Mouse (Mus musculus): ENCODE results near the gene Rec114. TPM values are rescaled to one million over a fixed set of nuclear protein-coding genes. Genes with fewer than 3 reads are reported as not detected.

The Rec114 gene
- polyA plus RNA-seq (2015; fragmentation: Nextera tagmentation; extraction: Ambion mirVana), result 1.5 and 1.6 TPM in 2 replicates

- H3K4me1 ChIP-seq, result peaks cover 5% of the 10 kb centered on the region
- no peak within 1 kb of the TSS for H3K4me2 ChIP-seq (replicated peaks)
- no peak within 1 kb of the TSS for H3K27ac ChIP-seq (replicated peaks)
- H3K4me3 ChIP-seq, result no peak within 1 kb of the TSS
- no peaks in the 10 kb centered on the region for H3K36me3 ChIP-seq
- ATAC-seq (replicated peaks), result no peak
- H3K27me3 ChIP-seq, result no peaks in the 10 kb centered on the region
- H3K9ac ChIP-seq (replicated peaks), result no peak within 1 kb of the TSS
- 96% methylated on average over 3 of the region's 3 CpGs for WGBS
- H3K9me3 ChIP-seq, result no peaks in the 10 kb centered on the region
Measured at GRCm38 (mm10) chr9:58743702-58744248, at the start of gene Rec114. Gene Rec114 (minus strand): TSS chr9:58743964.

DNA sequence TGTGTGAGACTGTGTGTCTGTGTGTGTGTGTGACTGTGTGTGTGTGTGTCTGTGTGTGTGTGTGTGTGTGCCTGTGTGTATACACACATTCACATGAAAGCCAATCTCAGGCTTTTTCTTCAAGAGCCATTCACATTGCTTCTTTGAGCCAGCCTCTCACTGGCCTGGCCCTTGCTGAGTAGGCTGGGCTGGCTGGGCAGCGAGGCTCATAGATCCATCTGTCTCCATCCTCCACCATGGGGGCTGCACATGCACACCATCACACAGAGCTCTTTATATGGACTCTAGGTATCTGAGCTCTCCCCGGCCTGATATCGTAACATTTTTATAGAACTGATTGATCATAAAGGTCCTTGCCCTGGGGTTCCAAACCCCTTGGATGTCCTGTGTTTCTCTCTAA is 45.7 kb upstream of the Rec114 start:
- H3K36me3 ChIP-seq, result no peaks in the 10 kb centered on the region
- H3K4me3 ChIP-seq, result no peak overlapping the region
- no peak overlapping the region for H3K9ac ChIP-seq (replicated peaks)
- H3K27ac ChIP-seq (replicated peaks), result no peak overlapping the region
- 88% methylated on average over 3 of the region's 3 CpGs for WGBS
- H3K4me2 ChIP-seq (replicated peaks), result no peak overlapping the region
- H3K4me1 ChIP-seq, result no peaks in the 10 kb centered on the region
- H3K27me3 ChIP-seq, result no peaks in the 10 kb centered on the region
- ATAC-seq (replicated peaks), result no peak
- H3K9me3 ChIP-seq, result no peaks in the 10 kb centered on the region

DNA sequence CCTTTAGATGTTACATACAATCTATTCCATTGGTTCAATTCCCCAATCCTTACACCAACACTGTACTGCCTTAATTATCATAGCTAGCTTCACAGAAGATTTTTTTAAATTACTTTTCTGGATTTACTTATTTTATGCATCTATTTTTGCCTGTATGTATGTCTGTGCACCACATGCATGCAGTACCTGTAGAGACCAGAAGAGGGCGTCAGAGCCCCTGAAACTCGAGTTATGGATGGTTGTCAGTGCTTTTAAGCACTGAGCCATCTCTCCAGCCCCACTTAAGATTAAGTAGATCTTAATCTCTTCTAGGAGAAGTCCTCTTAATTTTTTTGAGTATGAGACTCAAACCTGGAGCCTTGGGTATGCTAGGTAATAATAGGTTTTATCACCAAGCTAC is 31.6 kb upstream of the Rec114 start:
- WGBS, result 12% methylated on average over 2 of the region's 2 CpGs
- H3K9me3 ChIP-seq, result no peaks in the 10 kb centered on the region
- no peak overlapping the region for H3K4me3 ChIP-seq
- ATAC-seq (replicated peaks), result no peak
- no peaks in the 10 kb centered on the region for H3K27me3 ChIP-seq
- H3K4me1 ChIP-seq, result no peaks in the 10 kb centered on the region
- H3K4me2 ChIP-seq (replicated peaks), result no peak overlapping the region
- H3K27ac ChIP-seq (replicated peaks), result no peak overlapping the region
- no peak overlapping the region for H3K9ac ChIP-seq (replicated peaks)
- H3K36me3 ChIP-seq, result no peaks in the 10 kb centered on the region

GRCm38 (mm10) chr9:58774761-58775160 is 31.0 kb upstream of the Rec114 start:
- Histone ChIP-seq H3K4me3 (no peak overlapping the region), H3K27me3 (no peaks in the 10 kb centered on the region), H3K9me3 (no peaks in the 10 kb centered on the region), H3K9ac (replicated peaks) (no peak overlapping the region), H3K4me2 (replicated peaks) (no peak overlapping the region), H3K36me3 (no peaks in the 10 kb centered on the region), H3K27ac (replicated peaks) (no peak overlapping the region), H3K4me1 (no peaks in the 10 kb centered on the region)
- no peak for ATAC-seq (replicated peaks)
- 50% methylated on average over 3 of the region's 3 CpGs for WGBS

GRCm38 (mm10) chr9:58769943-58770342 is 26.2 kb upstream of the Rec114 start:
- Histone ChIP-seq H3K4me2 (replicated peaks) (no peak overlapping the region), H3K27ac (replicated peaks) (no peak overlapping the region), H3K4me1 (no peaks in the 10 kb centered on the region), H3K9me3 (no peaks in the 10 kb centered on the region), H3K4me3 (no peak overlapping the region), H3K36me3 (no peaks in the 10 kb centered on the region), H3K27me3 (no peaks in the 10 kb centered on the region), H3K9ac (replicated peaks) (no peak overlapping the region)
- ATAC-seq (replicated peaks), result no peak
- WGBS, result 68% methylated on average over 12 of the region's 12 CpGs

- H3K27me3 ChIP-seq, result no peaks in the 10 kb centered on the region
- 69% methylated on average over 17 of the region's 17 CpGs for WGBS
- no peaks in the 10 kb centered on the region for H3K9me3 ChIP-seq
- peak; percentile 95 for ATAC-seq (replicated peaks)
- H3K4me2 ChIP-seq (replicated peaks), result no peak overlapping the region
- no peak overlapping the region for H3K27ac ChIP-seq (replicated peaks)
- H3K36me3 ChIP-seq, result no peaks in the 10 kb centered on the region
- no peaks in the 10 kb centered on the region for H3K4me1 ChIP-seq
- H3K4me3 ChIP-seq, result no peak overlapping the region
- H3K9ac ChIP-seq (replicated peaks), result no peak overlapping the region
Measured at GRCm38 (mm10) chr9:58766959-58767955, 23.5 kb upstream of the Rec114 start.

GRCm38 (mm10) chr9:58764354-58764753 is 20.6 kb upstream of the Rec114 start:
- H3K4me1 ChIP-seq, result no peaks in the 10 kb centered on the region
- H3K9me3 ChIP-seq, result no peaks in the 10 kb centered on the region
- no peak overlapping the region for H3K9ac ChIP-seq (replicated peaks)
- no peak overlapping the region for H3K4me3 ChIP-seq
- H3K36me3 ChIP-seq, result no peaks in the 10 kb centered on the region
- H3K27ac ChIP-seq (replicated peaks), result no peak overlapping the region
- ATAC-seq (replicated peaks), result no peak
- H3K4me2 ChIP-seq (replicated peaks), result no peak overlapping the region
- H3K27me3 ChIP-seq, result no peaks in the 10 kb centered on the region
- WGBS, result 51% methylated on average over 5 of the region's 5 CpGs

GRCm38 (mm10) chr9:58763114-58763513 is 19.4 kb upstream of the Rec114 start:
- H3K27ac ChIP-seq (replicated peaks), result no peak overlapping the region
- no peaks in the 10 kb centered on the region for H3K9me3 ChIP-seq
- no peak overlapping the region for H3K9ac ChIP-seq (replicated peaks)
- H3K27me3 ChIP-seq, result no peaks in the 10 kb centered on the region
- no peak overlapping the region for H3K4me2 ChIP-seq (replicated peaks)
- ATAC-seq (replicated peaks), result no peak
- no peaks in the 10 kb centered on the region for H3K4me1 ChIP-seq
- 95% methylated on average over 4 of the region's 4 CpGs for WGBS
- H3K36me3 ChIP-seq, result no peaks in the 10 kb centered on the region
- no peak overlapping the region for H3K4me3 ChIP-seq

DNA sequence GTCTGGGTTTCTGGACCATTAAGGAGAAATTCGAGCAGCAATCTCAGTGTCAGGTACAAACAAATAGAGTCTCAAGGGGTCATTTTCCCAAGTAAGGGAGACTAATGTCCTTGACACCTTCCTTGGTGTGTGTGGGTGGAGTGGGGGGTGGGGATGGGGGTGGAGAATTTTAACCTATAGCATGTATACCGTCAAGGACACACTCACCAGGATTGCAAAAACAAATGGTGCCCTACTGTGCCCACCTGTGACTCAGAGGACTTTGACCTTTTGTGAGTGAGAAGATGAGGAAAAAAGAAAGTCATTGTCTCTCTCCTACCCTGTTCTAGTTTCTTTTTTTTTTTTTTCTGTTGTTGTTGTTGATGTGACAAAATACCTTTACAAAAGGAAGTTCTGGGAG is 18.3 kb upstream of the Rec114 start:
- Histone ChIP-seq H3K9ac (replicated peaks) (no peak overlapping the region), H3K36me3 (no peaks in the 10 kb centered on the region), H3K4me2 (replicated peaks) (no peak overlapping the region), H3K4me3 (no peak overlapping the region), H3K4me1 (no peaks in the 10 kb centered on the region), H3K27me3 (no peaks in the 10 kb centered on the region), H3K9me3 (no peaks in the 10 kb centered on the region), H3K27ac (replicated peaks) (no peak overlapping the region)
- no peak for ATAC-seq (replicated peaks)
- 54% methylated on average over 2 of the region's 2 CpGs for WGBS

DNA sequence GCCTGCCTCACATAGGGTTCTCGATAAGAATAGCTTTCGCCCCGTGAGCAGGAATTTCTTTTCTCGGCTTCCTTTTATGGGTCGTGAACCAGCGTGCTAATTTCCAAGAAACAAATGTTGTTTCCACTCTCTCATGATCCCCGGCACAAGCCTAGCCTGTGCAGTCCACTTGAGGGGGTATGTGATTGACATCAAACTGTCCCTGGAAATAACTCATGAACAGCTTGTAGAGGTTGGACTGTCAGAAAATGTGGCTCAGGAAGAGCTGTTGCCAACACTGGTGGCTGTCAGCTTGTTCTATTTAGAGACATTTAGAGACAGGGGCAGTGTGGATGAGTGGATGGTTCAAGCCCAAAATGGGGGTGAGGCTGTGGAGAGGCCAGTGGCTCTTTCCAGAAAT is 15.0 kb upstream of the Rec114 start:
- WGBS, result 85% methylated on average over 7 of the region's 7 CpGs
- Histone ChIP-seq H3K27me3 (no peaks in the 10 kb centered on the region), H3K9me3 (no peaks in the 10 kb centered on the region), H3K27ac (replicated peaks) (no peak overlapping the region), H3K4me1 (peaks cover 4% of the 10 kb centered on the region), H3K36me3 (no peaks in the 10 kb centered on the region), H3K9ac (replicated peaks) (no peak overlapping the region), H3K4me2 (replicated peaks) (no peak overlapping the region), H3K4me3 (no peak overlapping the region)
- no peak for ATAC-seq (replicated peaks)

GRCm38 (mm10) chr9:58756371-58757132 is 12.8 kb upstream of the Rec114 start:
- no peaks in the 10 kb centered on the region for H3K27me3 ChIP-seq
- 77% methylated on average over 12 of the region's 12 CpGs for WGBS
- ATAC-seq (replicated peaks), result no peak
- H3K4me2 ChIP-seq (replicated peaks), result no peak overlapping the region
- H3K36me3 ChIP-seq, result no peaks in the 10 kb centered on the region
- no peak overlapping the region for H3K27ac ChIP-seq (replicated peaks)
- no peak overlapping the region for H3K4me3 ChIP-seq
- H3K9ac ChIP-seq (replicated peaks), result no peak overlapping the region
- H3K4me1 ChIP-seq, result peaks cover 12% of the 10 kb centered on the region
- H3K9me3 ChIP-seq, result no peaks in the 10 kb centered on the region

GRCm38 (mm10) chr9:58753606-58754005 is 9.8 kb upstream of the Rec114 start:
- H3K36me3 ChIP-seq, result no peaks in the 10 kb centered on the region
- no peak overlapping the region for H3K4me3 ChIP-seq
- no peak overlapping the region for H3K9ac ChIP-seq (replicated peaks)
- no peaks in the 10 kb centered on the region for H3K9me3 ChIP-seq
- no peak overlapping the region for H3K4me2 ChIP-seq (replicated peaks)
- H3K4me1 ChIP-seq, result peaks cover 12% of the 10 kb centered on the region
- ATAC-seq (replicated peaks), result no peak
- 37% methylated on average over 1 of the region's 1 CpGs for WGBS
- H3K27ac ChIP-seq (replicated peaks), result no peak overlapping the region
- H3K27me3 ChIP-seq, result no peaks in the 10 kb centered on the region
